Mouse (Mus musculus) neural tube, embryonic 14.5 days (tissue): Measurements from ENCODE around the gene Mtif2. TPM values are rescaled to one million over a fixed set of nuclear protein-coding genes. Genes with fewer than 3 reads are reported as not detected.
A peak's percentile ranks its signal among the peaks of the same experiment; 100 is the strongest.

Experiments used
- ATAC-seq: fragments of 200-750 bp; cut with Nextera tagmentation; 2 replicates; pipeline ENCODE4 v1.8.0; 2017; ENCODE audit warnings: low read depth, mild to moderate bottlenecking, moderate TSS enrichment, moderate library complexity
- H3K27ac ChIP-seq: fragments of 300-500 bp; sonication (generic); 2 replicates; pipeline ENCODE4 v1.5.1; 2014; ENCODE audit warnings: low read depth, mild to moderate bottlenecking, control low read depth, low read length, moderate library complexity, mixed read lengths
- H3K27me3 ChIP-seq: fragments of 300-500 bp; sonication (generic); 2 replicates; pipeline ENCODE4 v1.6.1; 2014; ENCODE audit warnings: low read length; ENCODE audit not compliant: control insufficient read depth, insufficient read depth
- H3K36me3 ChIP-seq: fragments of 300-500 bp; sonication (generic); 2 replicates; pipeline ENCODE4 v1.6.1; 2014; ENCODE audit warnings: low read length, mixed read lengths; ENCODE audit not compliant: control insufficient read depth, insufficient read depth
- H3K4me1 ChIP-seq: fragments of 300-500 bp; sonication (generic); 2 replicates; pipeline ENCODE4 v1.6.1; 2014; ENCODE audit warnings: low read length; ENCODE audit not compliant: control insufficient read depth, insufficient read depth
- H3K4me2 ChIP-seq: fragments of 300-500 bp; sonication (generic); 2 replicates; pipeline ENCODE4 v1.6.1; 2014; ENCODE audit warnings: mild to moderate bottlenecking, low read depth, low read length, control low read depth
- H3K4me3 ChIP-seq: fragments of 300-500 bp; sonication (generic); 2 replicates; pipeline ENCODE4 v1.5.1; 2014; ENCODE audit warnings: low read depth, low read length, control low read depth, mixed read lengths
- H3K9ac ChIP-seq: fragments of 300-500 bp; sonication (generic); replicated peaks from 2 replicates; pipeline ENCODE4 v1.6.1; 2014; ENCODE audit warnings: low read depth, mild to moderate bottlenecking, control low read depth, low read length, mixed read lengths
- H3K9me3 ChIP-seq: fragments of 300-500 bp; sonication (generic); 2 replicates; pipeline ENCODE4 v1.6.1; 2016; ENCODE audit warnings: low read length; ENCODE audit not compliant: control insufficient read depth
- WGBS: fragments of 180-500 bp; shearing (Covaris S2); extraction: QIAGEN DNeasy Blood & Tissue Kit; methylation state at CpG from one replicate; pipeline ENCODE4 v1.1.7; 2014; 5-methylcytosine and 5-hydroxymethylcytosine counted together
- polyA plus RNA-seq: library from polyadenylated mRNA; unstranded; fragments of >200 nt; fragmentation: Nextera tagmentation; extraction: Ambion mirVana; gene quantifications from 2 replicates; pipeline ENCODE4 v1.2.1, GENCODE M21; 2014

Mtif2 gene
- polyA plus RNA-seq: 48.5 and 50.9 TPM in 2 replicates

- Histone ChIP-seq H3K4me3 (peak within 1 kb of the TSS; percentile 66), H3K27ac (peak within 1 kb of the TSS; percentile 78), H3K4me2 (peak within 1 kb of the TSS; percentile 85), H3K9ac (peak within 1 kb of the TSS; percentile 77), H3K9me3 (no peaks in the 10 kb centered on the region), H3K36me3 (peaks cover 5% of the 10 kb centered on the region), H3K4me1 (peaks cover 11% of the 10 kb centered on the region), H3K27me3 (no peaks in the 10 kb centered on the region)
- WGBS: 2% methylated on average over 47 of the region's 47 CpGs
- peak; percentile 98 for ATAC-seq
These were observed at the start of gene Mtif2 for GRCm38 (mm10) chr11:29525988-29526794. Mtif2 (plus strand) TSS chr11:29526408.

DNA sequence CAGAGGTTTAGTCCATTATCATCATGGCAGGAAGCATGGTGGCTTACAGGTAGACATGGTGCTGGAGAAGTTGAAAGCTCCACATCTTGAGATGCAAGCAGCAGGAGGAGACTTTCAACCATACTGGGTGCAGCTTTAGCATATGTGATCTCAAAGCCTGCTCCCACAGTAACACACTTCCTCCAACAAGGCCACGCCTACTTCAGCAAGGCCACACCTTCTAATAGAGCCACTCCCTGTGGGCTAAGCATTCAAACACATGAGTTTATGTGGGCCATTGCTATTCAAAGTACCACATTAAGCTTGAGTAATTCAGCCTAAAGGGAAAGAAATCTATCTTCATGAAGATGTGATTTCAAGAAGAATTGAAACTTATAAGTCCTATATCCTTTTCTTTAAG lies 33.1 kb upstream of the Mtif2 start:
- ATAC-seq: no peak
- WGBS: 85% methylated on average over 1 of the region's 1 CpGs

GRCm38 (mm10) chr11:29496962-29497361 lies 29.2 kb upstream of the Mtif2 start:
- H3K27ac ChIP-seq: no peak overlapping the region
- 90% methylated on average over 3 of the region's 3 CpGs for WGBS
- no peak overlapping the region for H3K4me3 ChIP-seq
- no peak overlapping the region for H3K9ac ChIP-seq
- no peaks in the 10 kb centered on the region for H3K9me3 ChIP-seq
- peaks cover 29% of the 10 kb centered on the region for H3K36me3 ChIP-seq
- H3K27me3 ChIP-seq: no peaks in the 10 kb centered on the region
- no peaks in the 10 kb centered on the region for H3K4me1 ChIP-seq
- ATAC-seq: no peak
- H3K4me2 ChIP-seq: no peak overlapping the region

More for the DNA sequence above, 33.1 kb upstream of the Mtif2 start:
- H3K4me2 ChIP-seq: no peak overlapping the region
- H3K27me3 ChIP-seq: no peaks in the 10 kb centered on the region
- H3K36me3 ChIP-seq: peaks cover 17% of the 10 kb centered on the region
- H3K27ac ChIP-seq: no peak overlapping the region
- H3K9ac ChIP-seq: no peak overlapping the region
- H3K4me1 ChIP-seq: no peaks in the 10 kb centered on the region
- H3K4me3 ChIP-seq: no peak overlapping the region
- no peaks in the 10 kb centered on the region for H3K9me3 ChIP-seq

GRCm38 (mm10) chr11:29503948-29504893 lies 22.0 kb upstream of the Mtif2 start:
- H3K4me1 ChIP-seq: no peaks in the 10 kb centered on the region
- H3K36me3 ChIP-seq: peaks cover 48% of the 10 kb centered on the region
- no peaks in the 10 kb centered on the region for H3K9me3 ChIP-seq
- H3K4me3 ChIP-seq: no peak overlapping the region
- H3K4me2 ChIP-seq: no peak overlapping the region
- H3K9ac ChIP-seq: no peak overlapping the region
- H3K27ac ChIP-seq: no peak overlapping the region
- ATAC-seq: no peak
- WGBS: 95% methylated on average over 10 of the region's 10 CpGs
- no peaks in the 10 kb centered on the region for H3K27me3 ChIP-seq

GRCm38 (mm10) chr11:29504899-29505625 lies 21.1 kb upstream of the Mtif2 start:
- H3K4me3 ChIP-seq: no peak overlapping the region
- 98% methylated on average over 2 of the region's 2 CpGs for WGBS
- no peak overlapping the region for H3K4me2 ChIP-seq
- no peak for ATAC-seq
- H3K4me1 ChIP-seq: no peaks in the 10 kb centered on the region
- H3K9me3 ChIP-seq: no peaks in the 10 kb centered on the region
- no peak overlapping the region for H3K9ac ChIP-seq
- H3K36me3 ChIP-seq: peaks cover 43% of the 10 kb centered on the region
- no peak overlapping the region for H3K27ac ChIP-seq
- no peaks in the 10 kb centered on the region for H3K27me3 ChIP-seq

DNA sequence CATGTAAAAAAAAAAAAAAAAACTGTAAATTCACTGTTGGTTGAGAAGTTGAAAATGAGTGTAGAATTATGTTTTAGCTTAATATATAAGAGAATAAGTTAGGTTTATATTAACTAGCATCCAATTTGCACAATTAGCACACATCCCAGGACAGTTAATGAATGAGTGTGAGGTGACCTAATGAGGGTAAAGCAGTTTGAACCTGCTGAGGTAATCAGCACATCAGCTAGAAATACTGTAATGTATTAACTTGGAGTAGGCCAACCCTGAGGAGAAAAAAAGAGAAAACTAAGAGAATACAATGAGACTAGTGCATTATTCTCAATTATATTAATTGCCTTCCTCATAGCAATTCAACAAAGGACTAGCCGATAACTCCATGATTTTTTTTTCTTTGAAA lies 16.8 kb upstream of the Mtif2 start:
- 87% methylated on average over 1 of the region's 1 CpGs for WGBS
- Histone ChIP-seq H3K36me3 (peaks cover 23% of the 10 kb centered on the region), H3K9me3 (no peaks in the 10 kb centered on the region)

DNA sequence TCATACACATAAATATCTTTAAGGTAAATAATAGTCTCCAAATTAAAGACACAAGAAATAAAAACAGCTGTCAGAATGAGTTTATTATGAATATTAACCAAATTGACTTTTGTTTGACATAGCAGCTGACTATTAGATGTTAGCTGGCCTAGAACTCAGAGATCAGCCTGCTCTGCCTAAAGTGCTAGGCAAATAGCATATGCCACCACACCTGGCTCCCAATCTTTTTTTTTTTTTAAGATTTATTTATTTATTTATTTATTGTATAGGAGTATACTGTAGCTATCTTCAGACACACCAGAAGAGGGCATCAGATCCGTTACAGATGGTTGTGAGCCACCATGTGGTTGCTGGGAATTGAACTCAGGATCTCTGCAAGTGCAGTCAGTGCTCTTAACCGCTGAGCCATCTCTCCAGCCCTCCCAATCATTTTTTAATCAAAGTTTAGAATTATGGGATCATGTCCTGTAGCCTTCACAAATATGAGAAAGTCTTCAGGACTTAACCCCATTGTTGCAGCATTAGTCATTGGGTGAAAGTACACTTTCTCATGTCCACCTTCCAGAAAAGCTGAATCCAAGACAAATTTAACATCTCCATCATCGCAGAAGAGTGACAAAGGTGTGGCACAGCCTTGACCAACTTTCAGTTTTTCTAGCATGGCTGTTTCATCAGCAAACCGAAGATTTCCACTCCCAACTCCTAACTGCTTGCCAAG lies 13.2 kb upstream of the Mtif2 start:
- H3K4me1 ChIP-seq: no peaks in the 10 kb centered on the region
- H3K4me3 ChIP-seq: no peak overlapping the region
- H3K9ac ChIP-seq: no peak overlapping the region
- H3K4me2 ChIP-seq: no peak overlapping the region
- H3K36me3 ChIP-seq: peaks cover 1% of the 10 kb centered on the region; the same call in 1 of the 2 replicates
- H3K9me3 ChIP-seq: no peaks in the 10 kb centered on the region
- no peak overlapping the region for H3K27ac ChIP-seq
- H3K27me3 ChIP-seq: no peaks in the 10 kb centered on the region
- 95% methylated on average over 4 of the region's 4 CpGs for WGBS
- ATAC-seq: no peak

More for the DNA sequence above, 16.8 kb upstream of the Mtif2 start:
- ATAC-seq: no peak
- H3K4me2 ChIP-seq: no peak overlapping the region
- H3K9ac ChIP-seq: no peak overlapping the region
- H3K27ac ChIP-seq: no peak overlapping the region
- H3K4me3 ChIP-seq: no peak overlapping the region
- no peaks in the 10 kb centered on the region for H3K27me3 ChIP-seq
- no peaks in the 10 kb centered on the region for H3K4me1 ChIP-seq

DNA sequence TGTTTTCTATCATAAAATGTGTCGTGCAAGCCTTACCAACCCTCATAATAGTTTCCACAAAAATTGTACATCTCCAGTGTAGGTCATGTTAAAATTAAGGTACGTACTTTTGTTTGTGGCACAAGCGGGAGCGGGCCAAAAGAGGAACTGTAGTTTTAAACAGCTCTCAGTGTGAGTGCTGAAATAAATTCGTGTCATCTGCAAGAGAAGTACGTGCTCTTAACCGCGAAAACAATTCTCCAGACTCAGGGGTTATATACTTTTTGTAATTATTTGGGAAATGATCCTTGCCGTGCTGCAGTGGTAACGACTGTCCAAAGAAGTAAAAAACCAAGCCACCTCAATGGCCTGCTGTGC lies 11.9 kb upstream of the Mtif2 start:
- peak; percentile 13; the same call in 1 of the 2 replicates for ATAC-seq
- Histone ChIP-seq H3K9me3 (no peaks in the 10 kb centered on the region), H3K27ac (no peak overlapping the region; the same call in 1 of the 2 replicates), H3K36me3 (no peaks in the 10 kb centered on the region; the same call in 1 of the 2 replicates), H3K9ac (peak overlapping the region; percentile 43), H3K27me3 (no peaks in the 10 kb centered on the region), H3K4me1 (no peaks in the 10 kb centered on the region), H3K4me3 (peak overlapping the region; percentile 45), H3K4me2 (peak overlapping the region; percentile 63)
- WGBS: 25% methylated on average over 10 of the region's 10 CpGs
